Mouse (Mus musculus) stomach, postnatal 0 days (tissue): Measurements from ENCODE around the gene Inpp5e.

ENCODE experiments used
- CTCF ChIP-seq: IDR thresholded peaks from 2 replicates; pipeline ENCODE4 v1.5.1; 2016; ENCODE audit warnings: antibody characterized with exemption, low read depth, mild to moderate bottlenecking, moderate library complexity
- EP300 ChIP-seq: optimal IDR thresholded peaks from 2 replicates; pipeline ENCODE3; 2016; ENCODE audit warnings: antibody characterized with exemption

DNA sequence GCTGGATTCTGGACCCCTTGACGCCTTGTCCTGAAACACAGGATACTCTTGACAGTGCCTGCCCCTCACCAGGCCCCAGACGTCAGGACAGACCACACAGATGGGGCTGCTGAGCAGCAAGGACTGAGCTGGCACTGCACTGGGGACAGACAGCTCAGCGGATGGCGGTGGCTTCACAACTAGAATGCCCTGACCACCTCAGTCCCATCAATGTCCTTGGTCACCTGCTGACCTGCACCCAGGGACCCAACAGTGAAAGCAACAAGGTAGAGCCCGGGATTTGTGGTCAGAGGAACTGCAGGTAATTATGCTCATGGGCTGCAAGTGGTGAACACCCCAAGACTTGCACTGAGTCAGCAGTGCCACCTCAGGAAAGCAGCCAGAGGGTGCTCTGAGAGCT, 46.0 kb downstream of the Inpp5e start:
- no peak for TF ChIP-seq CTCF
- no peak for TF ChIP-seq EP300
